8 mouse cellular contexts compared by ENCODE assay signal in the genomic region with DNA sequence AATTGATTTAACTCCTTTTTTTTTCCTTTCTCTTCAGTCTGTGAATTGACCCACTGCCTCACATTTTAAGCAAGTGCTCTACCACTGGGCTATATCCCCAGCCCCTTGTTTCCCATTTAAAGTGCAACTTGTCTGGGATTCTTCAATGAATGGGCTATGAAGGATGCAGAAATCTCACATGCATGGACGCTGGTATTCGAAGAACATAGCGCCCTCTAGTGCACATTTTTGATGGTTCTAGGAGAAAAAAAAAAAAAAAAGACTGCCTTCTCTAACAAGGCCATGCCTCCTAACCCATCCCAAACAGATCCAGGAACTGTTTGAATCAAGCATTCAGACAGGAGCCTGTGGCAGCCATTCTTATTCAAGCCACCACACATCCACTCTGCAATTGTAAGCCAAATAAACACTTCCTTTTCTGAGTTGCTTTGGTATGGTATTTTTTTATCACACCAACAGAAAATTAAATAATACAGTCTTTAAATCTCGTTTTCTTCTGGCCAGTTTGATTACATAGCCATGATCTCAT. TPM values are rescaled to one million over a fixed set of nuclear protein-coding genes. Genes with fewer than 3 reads are reported as not detected.
DNase-seq lines count a peak whose midpoint lies in the region; ATAC-seq lines count a peak whose summit lies in the region.

No protein-coding gene starts in this region.

- no peaks in the 10 kb centered on the region for H3K9me3 ChIP-seq in heart, embryonic 12.5 days (replicated peaks)

- WGBS in heart, embryonic 12.5 days: 20% methylated on average over 4 of the region's 4 CpGs

- H3K9ac ChIP-seq in heart, embryonic 12.5 days: no peak overlapping the region

- no peak overlapping the region for H3K27ac ChIP-seq in heart, embryonic 12.5 days (ENCODE audit: poor library complexity, severe bottlenecking)

- no peak overlapping the region for H3K4me2 ChIP-seq in heart, embryonic 12.5 days

- DNase-seq in heart, adult 18-20 months: peak; percentile 32 to 73
- DNase-seq in thymus, postnatal 4 days: peak; percentile 33
- no peak for DNase-seq in thymus, postnatal 25 days
- DNase-seq in embryo, embryonic 9.5 days (ENCODE audit: extremely low spot score): peak; percentile 64
- peak; percentile 67 for DNase-seq in lung, postnatal 10 days
- DNase-seq in frontal cortex, postnatal 10 days (ENCODE audit: low spot score in 2 of 2): no peak
- DNase-seq in spleen, postnatal 10 days (ENCODE audit: low spot score in 2 of 2): no peak

- no peaks in the 10 kb centered on the region for H3K36me3 ChIP-seq in heart, embryonic 12.5 days

- H3K27me3 ChIP-seq in heart, embryonic 12.5 days (replicated peaks): no peaks in the 10 kb centered on the region

- H3K4me3 ChIP-seq in heart, embryonic 12.5 days: no peak overlapping the region

- no peak for ATAC-seq in heart, embryonic 12.5 days (ENCODE audit: insufficient number of reproducible peaks, low FRiP score)

- H3K4me1 ChIP-seq in heart, embryonic 12.5 days (replicated peaks): peaks cover 3% of the 10 kb centered on the region; the same call in 1 of the 2 replicates

RNA-seq across cellular contexts. Expression of a gene that starts 4.2 kb away (rescaled TPM):
- total RNA-seq in heart, adult 18-20 months (2021): 1 to 10 TPM; 7.1 to 7.5 TPM
- polyA plus RNA-seq in heart, embryonic 12.5 days (2016; fragmentation: Nextera tagmentation; extraction: Ambion mirVana): 0.90 and 1.2 TPM in 2 replicates

RNA-seq across cellular contexts. Expression of a gene that starts 16.3 kb away (rescaled TPM):
- total RNA-seq in heart, adult 18-20 months (2021): under 1 TPM; 0.37 to 0.39 TPM
- polyA plus RNA-seq in heart, embryonic 12.5 days (2016; fragmentation: Nextera tagmentation; extraction: Ambion mirVana): 1.3 TPM in 2 replicates

RNA-seq across cellular contexts. Expression of a gene that starts 33.1 kb away (rescaled TPM):
- 1 to 10 TPM; 4.6 to 4.9 TPM for total RNA-seq in heart, adult 18-20 months (2021)
- 8.7 and 9.4 TPM in 2 replicates for polyA plus RNA-seq in heart, embryonic 12.5 days (2016; fragmentation: Nextera tagmentation; extraction: Ambion mirVana)

RNA-seq across cellular contexts. Expression of a gene that starts 41.0 kb away (rescaled TPM):
- 10 to 100 TPM; 11.8 to 12.3 TPM for total RNA-seq in heart, adult 18-20 months (2021)
- polyA plus RNA-seq in heart, embryonic 12.5 days (2016; fragmentation: Nextera tagmentation; extraction: Ambion mirVana): 5.6 and 5.8 TPM in 2 replicates

RNA-seq across cellular contexts. Expression of a gene that starts 41.5 kb away (rescaled TPM):
- 10 to 100 TPM; 19.3 to 32.9 TPM for total RNA-seq in heart, adult 18-20 months (2021)
- polyA plus RNA-seq in heart, embryonic 12.5 days (2016; fragmentation: Nextera tagmentation; extraction: Ambion mirVana): 9.9 and 10.7 TPM in 2 replicates

Comparison
In these comparisons a context has a peak if more than half of its experiments do, and no peak if none do; other contexts are left out.
1. DNase-seq: peak in heart, adult 18-20 months (2 of 2), thymus, postnatal 4 days (single experiment), embryo, embryonic 9.5 days (single experiment) and lung, postnatal 10 days (single experiment); none in thymus, postnatal 25 days (single experiment), frontal cortex, postnatal 10 days (0 of 2) and spleen, postnatal 10 days (0 of 2).